Mouse (Mus musculus): ENCODE data around the gene Emid1. TPM values are rescaled to one million over a fixed set of nuclear protein-coding genes. Genes with fewer than 3 reads are reported as not detected.

Emid1 gene
- polyA plus RNA-seq, 2 experiments from 2014 or later = 0.22 TPM; not detected in 1

DNA sequence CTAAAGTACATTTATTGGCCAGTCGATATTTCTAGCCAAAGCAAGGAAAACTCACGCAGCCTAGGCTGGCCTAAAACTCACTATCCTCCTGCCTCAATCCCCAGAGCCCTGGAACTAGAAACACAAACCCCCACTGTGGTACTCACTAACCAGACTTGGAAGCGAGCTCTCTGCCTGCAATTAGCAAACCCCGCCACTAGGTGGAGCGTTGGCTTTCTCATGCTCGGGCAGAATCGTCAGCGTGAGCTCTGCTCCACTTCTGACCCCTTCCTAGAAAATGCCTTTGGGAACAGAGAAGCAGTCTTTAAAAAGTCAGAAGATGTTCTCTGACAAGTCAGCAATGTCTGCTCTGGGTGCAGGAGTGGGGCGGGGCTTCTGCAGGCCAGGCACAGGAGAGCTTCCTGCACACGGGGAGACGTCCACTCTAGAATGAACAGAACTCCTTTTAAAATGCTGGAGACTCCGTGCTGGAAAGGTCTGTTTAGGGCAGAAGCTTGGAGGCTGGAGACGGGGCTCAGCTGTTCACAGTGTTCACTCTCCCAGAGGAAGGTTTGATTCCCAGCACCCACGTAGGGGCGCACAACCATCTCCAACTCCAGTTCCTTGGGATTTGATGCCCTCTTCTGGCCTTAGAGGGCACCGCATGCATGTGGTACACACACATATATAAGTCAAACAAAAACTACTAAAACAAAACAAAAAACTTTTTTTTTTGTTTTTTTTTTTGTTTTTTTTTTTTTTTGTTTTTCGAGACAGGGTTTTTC lies 8.8 kb upstream of the Emid1 start:
- no peak for ATAC-seq

DNA sequence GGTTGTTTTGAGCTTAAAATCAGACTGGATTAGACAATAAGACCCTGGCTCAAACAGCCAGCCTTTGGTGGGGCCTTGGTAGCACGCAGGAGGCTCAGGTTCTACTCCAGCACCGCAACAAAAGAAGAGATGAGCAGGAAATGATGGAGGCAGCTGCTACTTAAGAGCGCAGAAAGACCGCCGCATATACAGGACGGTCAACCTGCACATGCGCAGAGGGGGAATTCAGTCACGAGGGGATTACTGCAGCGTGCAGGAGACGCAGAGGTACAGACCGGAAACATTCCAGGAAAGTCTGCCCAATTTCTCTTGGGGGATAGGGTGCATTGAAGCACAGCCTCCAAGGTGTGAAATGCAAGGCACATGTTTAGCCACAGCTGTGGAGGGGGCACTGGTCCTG lies 6.0 kb upstream of the Emid1 start:
- no peak for ATAC-seq

DNA sequence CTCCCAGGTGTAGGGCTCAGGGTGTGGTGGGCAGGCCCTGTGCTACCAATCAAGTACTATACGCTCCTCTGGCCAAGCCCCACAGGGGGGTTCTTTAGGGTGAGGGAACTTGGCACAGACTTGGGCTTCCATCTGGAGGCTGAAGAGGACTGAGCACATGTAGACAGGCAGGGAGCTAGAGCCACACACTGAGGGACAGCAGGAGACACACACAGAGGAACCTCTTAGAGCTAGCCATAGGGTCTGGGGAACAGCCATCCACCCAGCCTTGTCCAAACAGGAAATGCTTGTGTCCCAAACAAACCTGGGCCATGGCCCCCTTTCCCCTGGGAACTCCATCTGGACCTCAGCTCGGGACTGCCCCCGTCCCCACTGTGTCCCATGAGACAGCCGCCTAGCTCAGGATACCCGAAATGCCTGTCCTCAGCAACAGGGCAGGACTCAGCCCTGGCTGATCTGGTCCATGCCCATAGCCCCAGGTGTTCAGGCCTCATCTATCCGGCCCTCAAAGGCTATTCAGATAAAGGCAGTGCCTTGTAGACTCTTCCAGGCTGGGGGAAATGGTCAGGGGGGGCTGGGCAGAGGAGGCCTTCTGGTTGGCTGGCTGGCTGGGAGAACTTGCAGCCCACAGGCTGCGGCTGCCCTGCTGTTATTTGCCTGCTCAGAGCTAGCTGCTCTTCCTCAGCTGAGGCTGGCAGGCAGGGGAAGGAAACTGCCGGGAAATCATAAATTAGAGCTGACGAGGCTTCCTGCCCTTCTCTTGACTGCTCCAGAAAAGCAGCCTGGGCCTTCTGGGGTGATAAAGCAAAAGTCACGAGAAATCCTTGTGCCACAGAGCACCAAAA lies 3.1 kb upstream of the Emid1 start:
- ATAC-seq = no peak

DNA sequence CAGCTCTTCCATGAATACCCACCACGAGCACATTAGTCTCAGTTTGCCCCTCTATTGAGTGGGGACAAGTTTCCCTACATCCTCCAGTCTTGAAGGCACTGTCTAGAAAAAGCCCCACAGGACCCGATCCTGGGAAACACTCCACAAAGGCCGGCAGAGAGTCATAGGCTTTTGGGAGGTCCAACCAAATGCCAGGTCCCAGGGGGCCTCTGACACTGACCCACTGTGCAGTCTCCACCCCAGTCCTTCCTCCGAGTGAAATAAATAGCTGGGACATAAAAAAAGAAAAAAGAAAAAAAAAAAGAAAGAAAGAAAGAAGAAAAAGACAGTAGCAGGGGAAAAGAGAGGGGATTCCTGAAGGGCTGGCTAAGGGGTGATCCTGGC lies 818 bp downstream of the Emid1 start:
- ATAC-seq = no peak

DNA sequence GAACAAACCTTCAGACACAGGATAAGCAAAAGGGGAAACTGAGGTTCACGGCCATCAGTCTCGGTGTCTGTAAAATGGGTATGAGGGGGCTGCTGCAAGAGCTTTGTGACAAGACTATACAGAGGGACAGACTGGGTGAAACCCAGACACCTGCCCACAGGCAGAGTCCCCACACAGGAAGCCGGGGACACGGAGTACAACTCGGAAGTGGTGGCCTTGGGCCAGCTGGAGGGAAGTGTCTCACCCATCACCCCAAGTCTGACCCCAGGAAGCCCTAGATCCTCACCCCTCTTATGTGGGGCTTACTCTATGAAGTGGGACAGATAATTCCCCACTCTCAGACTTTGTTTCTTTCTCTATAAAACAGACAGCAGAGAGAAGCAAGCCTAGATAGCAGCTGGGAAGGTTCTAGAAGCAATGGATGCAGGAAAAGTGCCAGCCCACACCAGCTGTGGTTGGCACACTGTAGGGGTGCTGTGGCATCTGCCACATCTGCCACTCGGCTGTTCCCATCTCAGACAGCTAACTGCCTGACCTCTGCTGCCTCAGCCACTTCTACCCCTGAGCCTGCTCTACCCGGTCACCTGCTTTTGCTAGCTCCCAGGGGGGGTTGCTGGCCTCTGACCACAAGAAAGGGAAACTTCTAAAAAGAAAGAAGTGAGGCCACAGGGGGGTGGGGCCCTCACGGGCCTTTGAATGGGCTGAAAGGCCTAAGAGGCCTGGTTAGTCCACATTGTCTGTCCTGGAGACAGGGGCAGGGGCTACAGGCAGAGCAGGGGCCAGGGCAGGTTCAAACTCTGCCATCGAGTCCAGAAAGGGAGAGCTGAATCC lies 1.4 kb downstream of the Emid1 start:
- ATAC-seq = no peak

DNA sequence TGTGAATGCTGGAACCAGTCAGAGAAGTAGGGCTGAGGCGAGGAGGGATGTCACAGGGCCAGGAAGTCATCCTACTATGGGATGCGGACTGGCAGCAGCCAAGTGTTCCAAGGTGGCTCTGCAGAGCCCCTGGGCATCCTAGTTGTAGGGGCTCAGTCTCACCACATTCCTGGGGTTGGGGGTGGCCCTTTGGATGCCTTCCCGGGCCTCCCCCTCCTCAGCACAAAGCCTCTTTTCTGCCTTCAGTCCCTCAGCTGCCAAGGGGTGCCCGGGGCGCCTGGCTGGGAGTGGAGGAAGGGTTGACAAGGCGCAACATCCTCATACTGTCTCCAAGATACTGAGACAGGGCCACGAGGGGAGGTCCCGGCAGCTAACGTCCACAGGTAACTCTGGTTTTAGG lies 2.1 kb downstream of the Emid1 start:
- ATAC-seq = no peak

DNA sequence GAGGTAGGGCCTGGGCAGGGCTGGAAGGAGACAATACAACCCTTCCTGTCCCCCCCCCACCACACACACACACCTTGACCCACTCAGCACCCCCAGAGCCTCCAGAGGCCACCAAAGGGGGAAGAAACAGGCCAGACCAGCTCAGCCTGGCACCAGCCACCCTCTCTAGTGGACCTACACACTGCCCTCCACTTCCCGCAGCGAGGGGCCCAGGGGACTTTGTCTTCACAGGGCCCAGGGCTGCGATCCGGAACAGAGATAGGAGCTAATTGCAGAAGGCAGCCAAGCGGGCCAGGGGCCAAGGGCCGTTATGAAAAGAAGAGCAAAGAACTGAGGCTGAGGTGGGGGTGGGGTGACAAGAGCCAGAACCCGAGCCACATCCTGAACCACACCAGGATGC lies 2.8 kb downstream of the Emid1 start:
- ATAC-seq = no peak

DNA sequence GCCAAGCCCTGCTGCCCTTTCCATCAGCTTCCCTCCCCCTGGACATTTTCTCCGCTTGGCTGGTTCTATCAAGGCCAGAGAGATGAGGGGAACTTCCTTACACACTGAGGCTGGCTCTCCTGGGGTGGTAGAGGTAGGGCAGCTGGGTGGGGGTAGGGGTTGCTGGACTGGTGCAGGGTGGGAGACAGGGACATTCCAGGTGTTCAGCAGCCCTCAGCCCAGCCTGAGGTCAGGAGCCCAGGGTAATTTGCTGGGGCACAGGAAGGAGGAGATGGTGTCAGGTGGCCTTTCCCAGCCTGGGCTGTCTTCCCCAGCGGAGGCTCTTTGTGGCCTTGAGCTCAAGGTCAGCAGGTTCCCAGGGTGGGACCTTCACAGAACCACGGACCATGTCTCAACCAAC lies 6.5 kb downstream of the Emid1 start:
- ATAC-seq = no peak

DNA sequence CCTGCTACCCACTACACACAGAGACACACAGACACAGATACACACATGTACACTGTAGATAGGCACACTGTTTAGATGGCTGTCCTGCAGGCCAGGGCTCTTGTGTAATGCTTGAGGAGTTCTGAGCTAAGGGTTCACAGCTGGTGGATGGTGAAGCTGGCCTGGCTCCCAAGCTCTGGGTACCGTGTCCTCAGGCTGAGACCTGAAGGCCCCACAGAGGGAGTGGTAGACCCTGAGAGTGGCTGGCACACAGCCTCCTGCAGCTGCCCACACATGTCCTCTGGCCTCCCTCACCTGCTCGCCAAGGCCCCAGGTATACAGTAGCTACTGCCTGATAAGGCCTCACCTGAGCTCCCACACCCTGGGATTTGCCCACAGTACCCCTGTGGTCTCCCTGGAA lies 10.1 kb downstream of the Emid1 start:
- no peak for ATAC-seq

DNA sequence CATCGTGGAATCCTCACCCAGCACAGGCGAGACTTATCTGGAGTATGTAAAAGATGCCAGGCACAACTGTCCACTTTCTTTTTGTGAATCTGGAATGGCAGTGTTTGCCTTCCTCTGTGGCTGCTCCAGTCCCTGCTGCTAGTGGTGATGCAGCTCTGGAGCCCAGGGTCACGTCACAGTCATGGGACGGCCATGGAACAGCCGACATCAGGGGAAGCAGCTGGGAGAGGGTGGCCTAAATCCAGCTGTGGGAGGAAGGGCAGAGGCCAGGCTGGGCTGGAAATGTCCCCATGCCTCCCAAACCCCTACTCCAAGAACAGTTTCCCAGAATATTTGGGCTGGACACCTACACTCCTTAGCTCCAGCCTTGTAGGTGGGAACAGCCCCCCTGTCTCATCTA lies 10.8 kb downstream of the Emid1 start:
- ATAC-seq = no peak

DNA sequence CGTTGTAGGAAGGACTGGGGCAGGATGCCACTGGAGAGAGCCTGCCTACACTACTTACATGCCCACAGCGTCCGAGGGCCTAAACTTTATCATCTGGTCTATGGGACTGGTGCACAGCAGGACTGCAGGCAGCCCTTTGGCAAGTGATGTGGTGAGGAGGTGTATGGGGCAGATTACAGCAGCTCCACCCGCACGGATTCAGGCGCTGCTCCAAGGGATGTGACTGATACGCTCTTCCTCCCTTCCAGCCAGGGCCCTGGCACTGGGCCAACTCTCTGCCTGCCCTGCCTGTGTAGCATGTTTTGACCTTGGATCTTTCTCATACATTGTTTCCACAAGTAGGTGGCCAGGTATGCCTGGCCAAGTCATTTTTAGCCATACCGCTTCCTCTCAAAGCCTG lies 11.4 kb downstream of the Emid1 start:
- no peak for ATAC-seq

DNA sequence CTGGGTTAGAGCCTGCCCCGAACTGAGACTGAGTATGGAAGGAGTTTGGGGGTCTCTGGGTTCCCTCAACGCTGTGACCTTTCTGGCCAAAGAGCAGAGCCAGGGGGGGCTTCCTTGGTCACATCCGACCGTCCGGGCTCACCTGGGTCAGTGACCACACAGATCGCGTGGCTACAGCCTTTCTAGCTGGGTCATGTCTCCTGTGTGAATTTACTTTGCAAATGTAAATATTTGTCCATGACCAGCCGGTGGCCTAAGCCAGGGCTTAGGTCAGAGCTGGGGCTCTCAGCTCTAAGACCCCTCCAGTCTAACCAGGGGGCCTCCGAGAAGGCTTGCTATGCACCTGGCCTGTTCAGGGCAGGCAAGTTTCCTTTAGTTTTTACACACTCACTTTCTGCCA lies 12.7 kb downstream of the Emid1 start:
- no peak for ATAC-seq

DNA sequence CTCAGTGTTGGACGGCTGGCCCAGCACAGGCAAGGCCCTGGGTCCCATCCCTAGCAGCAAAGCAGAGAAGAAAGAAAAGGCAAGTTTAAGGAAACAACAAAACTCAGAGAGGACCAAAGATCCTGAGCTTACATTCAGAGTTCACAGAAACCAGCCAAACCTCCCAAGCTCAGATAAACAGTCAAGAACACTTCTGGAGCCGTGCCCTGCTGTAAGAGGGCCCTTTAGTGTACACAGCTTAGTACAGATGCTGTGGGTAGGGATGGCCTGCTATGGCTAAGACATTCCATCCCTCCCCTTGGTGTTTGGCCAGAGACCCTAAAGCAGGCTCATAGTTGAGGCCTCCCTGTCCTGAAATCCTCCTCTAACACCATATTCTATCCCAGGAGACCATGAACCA lies 13.4 kb downstream of the Emid1 start:
- ATAC-seq = no peak

DNA sequence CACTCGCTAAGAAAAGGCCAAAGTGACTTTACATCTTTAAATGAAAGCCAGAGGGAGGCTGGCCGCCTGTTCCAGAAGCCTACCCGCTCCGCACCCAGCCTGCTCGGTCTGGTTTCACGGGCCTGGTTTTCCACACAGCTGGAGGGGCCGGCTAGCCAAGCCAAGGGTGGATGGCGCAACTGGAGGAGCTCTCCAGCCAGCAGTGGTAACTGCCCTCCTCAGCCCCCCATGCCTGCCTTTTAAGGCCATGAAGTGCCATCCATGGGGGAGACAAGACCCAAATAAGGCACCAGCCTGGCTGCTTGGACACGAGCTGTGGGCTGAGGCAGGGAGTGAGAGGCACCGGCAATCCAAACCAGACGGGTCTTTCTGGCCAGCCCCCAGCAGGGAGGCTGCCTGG lies 16.1 kb downstream of the Emid1 start:
- no peak for ATAC-seq

DNA sequence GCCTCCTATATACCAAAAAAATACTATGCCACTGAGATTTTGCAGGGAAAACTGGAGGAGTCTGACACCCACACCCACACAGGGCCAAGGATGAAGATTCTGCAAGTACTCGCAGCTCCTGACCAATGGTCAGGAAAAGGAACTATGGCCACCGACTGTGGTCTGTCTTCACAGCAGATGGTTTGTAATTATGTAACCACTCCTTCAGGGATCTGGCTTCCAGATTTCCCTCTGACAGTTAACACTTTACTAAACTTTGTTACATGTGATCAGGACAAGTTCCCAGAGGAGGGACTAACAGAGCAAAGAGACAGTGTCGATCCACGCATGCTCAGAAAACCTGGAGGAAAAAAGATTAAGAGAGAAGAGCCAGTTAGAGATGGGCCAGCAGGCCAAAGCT lies 19.3 kb downstream of the Emid1 start:
- no peak for ATAC-seq

DNA sequence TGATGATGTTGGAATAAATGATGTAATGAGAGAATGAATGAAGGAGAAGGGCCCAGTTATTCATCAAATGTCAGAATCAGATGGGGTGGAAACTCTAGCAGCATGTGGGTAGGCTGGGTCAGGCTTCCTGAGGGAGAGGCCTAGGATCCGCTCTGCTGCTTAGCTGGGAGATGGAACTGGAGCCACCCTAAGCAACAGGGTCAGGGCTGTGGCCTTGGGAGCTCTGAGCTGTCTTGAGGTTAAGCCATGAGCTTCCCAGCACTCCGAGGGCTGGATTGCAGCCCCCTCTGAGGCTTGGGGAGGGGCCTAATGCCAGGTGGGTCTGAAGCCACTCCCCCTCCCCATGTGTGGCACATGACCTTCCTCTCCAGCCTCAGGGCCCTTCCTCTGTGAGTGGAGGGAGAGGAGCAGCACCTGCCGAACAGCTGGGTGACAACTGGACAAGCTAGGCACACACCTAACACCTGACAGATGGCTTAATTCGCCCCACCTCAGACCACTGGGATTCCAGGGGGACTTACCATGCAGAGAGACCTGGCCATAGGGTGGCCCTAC lies 21.9 kb downstream of the Emid1 start:
- ATAC-seq = no peak

DNA sequence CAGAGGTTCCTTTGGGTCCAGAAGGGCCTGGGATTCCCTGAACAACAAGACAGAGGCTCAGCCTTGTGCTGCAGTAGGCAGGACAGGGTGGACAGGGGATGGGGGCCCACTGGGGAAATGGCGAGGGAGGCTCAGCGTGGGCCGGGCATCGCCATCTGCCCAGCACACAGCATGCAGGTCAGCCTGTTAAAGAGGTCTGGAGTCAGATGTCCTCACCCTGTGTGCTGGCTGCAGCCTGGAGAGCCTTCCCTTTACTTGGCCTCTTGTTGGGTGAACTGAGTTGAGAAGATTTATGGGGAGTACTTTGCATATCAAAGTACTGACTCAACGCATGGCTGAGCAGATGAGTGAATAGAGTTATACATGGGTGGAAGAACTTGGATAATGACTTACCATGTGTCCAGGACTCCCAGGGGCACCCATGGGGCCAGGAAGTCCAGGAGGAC lies 23.0 kb downstream of the Emid1 start:
- no peak for ATAC-seq

DNA sequence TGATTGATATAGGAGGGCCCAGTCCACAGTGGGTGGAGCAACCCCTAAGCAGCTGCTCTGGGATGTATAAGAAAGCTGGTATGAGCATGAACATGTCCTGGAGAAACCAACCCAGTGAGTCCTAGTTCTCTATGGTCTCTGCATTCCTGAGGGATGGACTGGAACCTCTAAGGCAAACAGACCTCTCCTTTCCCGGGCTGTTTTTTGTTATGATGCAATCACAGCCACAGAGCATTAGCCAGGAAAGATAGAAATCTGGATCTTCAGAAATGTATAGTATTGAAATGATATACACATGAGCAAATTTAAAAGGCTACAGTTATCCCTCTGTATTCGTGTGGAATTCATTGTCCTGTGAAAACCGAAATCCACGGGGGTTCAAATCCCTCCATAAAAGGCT lies 26.3 kb downstream of the Emid1 start:
- ATAC-seq = no peak

DNA sequence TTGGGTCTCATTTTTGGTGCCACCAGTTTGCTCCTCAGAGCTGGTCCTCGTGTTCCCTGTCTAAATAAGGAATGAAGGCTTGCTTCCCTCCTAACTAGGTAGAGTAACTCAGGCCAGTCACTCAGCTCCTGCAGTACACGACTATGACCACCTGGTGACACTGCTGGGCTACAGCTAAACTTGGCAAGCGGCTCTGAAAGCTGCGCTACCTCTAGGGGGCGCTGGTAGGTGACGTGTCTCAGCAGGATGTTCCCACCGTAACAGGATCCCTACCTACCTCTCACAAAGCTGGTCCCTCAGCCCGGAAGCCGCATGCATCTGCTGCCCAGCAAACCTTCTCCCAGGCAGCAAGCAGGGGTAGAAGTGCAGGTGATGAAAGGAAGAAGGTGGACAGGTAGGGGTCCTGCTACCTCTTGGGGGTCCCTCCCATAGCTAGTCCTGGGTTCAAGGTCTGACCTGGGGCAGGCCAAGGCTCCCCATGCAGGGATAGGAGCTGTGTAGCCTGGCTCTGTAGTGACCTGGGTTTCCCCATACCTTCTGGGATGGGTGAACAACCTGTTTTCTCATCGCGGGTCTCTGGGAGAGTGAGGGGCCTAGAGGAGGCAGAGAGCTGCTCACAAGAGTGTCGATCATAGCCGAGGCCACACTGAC lies 37.0 kb downstream of the Emid1 start:
- ATAC-seq = peak; percentile 99

DNA sequence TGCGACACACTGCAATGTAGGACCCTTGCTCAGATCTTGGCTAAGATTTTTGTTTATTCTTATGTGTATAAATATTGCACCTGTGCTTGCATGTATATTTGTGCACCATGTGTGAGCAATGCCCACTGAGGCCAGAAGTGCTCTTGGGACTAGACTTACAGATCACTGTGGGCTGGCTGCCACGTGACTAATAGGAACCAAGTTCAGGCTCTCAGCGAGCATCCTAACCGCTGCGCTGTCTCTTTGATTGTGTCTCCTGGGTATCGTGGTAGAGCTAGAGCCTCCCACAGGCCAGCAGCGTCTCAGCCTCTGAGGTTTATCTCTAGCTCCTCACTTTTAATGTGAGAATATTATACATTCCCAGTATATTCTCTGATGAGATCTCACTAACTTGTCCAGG lies 38.4 kb downstream of the Emid1 start:
- ATAC-seq = no peak

DNA sequence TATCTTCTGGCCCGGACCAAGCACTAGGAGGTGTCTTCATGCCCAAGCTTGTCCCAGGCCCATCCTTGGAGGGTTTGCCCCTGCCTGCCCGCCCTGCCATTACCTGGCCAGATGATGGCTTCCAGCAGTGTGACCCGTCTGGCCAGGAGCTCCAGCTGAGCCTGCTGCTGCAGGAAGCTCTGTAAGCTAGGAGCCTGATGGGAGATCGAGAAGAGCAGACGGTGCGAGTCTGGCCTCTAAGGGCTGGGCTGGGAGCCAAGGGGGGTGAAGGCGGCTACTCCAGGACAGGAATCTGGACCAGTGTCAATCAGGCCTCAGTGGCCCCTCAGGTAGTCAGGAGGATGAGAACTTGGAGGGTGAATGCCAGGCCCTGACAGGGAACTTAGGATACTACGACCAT lies 42.6 kb downstream of the Emid1 start:
- ATAC-seq = no peak

DNA sequence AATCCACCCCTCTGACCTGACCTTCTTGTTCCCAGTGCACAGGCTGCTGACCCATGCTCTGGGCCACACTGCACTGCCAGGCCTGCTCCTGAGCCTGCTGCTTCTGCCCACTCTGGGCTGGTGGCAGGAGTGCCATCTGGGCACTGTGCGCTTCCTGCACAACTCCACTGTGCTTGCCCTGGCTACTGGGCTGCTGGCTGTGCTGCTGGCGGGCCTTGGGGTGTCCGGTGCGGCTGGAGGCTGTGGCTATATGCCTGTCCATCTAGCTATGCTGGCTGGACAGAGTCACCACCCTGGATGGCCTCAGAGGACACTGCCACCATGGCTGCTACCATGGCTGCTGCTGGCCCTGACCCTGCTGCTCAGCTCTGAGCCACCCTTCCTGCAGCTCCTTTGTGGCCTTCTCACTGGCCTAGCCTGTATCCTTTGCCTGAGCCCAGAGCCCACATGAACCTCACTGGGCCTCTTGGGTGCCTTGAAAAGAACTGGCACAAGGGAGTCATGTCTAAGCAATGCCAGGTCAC lies 48.0 kb downstream of the Emid1 start:
- no peak for ATAC-seq
